Mouse (Mus musculus) bone marrow, adult 2 months (tissue): ENCODE measurements around the gene Pdhx.

Experiments
- CTCF ChIP-seq: fragments of 200-500 bp; IDR thresholded peaks from 2 replicates; pipeline ENCODE4 v1.5.1; 2011; ENCODE audit warnings: low read length, control low read depth; ENCODE audit not compliant: control insufficient read depth, insufficient read depth
- POLR2A ChIP-seq: fragments of 200-500 bp; IDR thresholded peaks from 2 replicates; pipeline ENCODE4 v1.6.1; 2011; ENCODE audit warnings: low read depth, mild to moderate bottlenecking, control low read depth, low read length, borderline replicate concordance; ENCODE audit not compliant: control insufficient read depth

GRCm38 (mm10) chr2:103062865-103063264, 10.4 kb downstream of the Pdhx start:
- TF ChIP-seq CTCF (peak; percentile 39), POLR2A (no peak)
